Mouse (Mus musculus): ENCODE results near the gene Ttc13. TPM values are rescaled to one million over a fixed set of nuclear protein-coding genes. Genes with fewer than 3 reads are reported as not detected.

The Ttc13 gene
- polyA plus RNA-seq, 1 experiment from 2014 or later, result 70.9 TPM

Other genes starting within 250 kb of the Ttc13 start
- gene Cog2, start 201.2 kb downstream of the Ttc13 start, polyA plus RNA-seq (2014; fragmentation: Nextera tagmentation; extraction: Ambion mirVana), result 33.0 and 39.3 TPM in 2 replicates
- gene Agt, start 152.3 kb downstream of the Ttc13 start, polyA plus RNA-seq (2014; fragmentation: Nextera tagmentation; extraction: Ambion mirVana), result 0.25 and 0.26 TPM in 2 replicates
- gene Capn9, start 145.9 kb downstream of the Ttc13 start, polyA plus RNA-seq (2014; fragmentation: Nextera tagmentation; extraction: Ambion mirVana), result 0.09 and 0.15 TPM in 2 replicates
- gene 2310022B05Rik, start 58.6 kb downstream of the Ttc13 start, polyA plus RNA-seq (2014; fragmentation: Nextera tagmentation; extraction: Ambion mirVana), result 29.0 and 31.7 TPM in 2 replicates
- gene Arv1, start 156 bp upstream of the Ttc13 start, polyA plus RNA-seq (2014; fragmentation: Nextera tagmentation; extraction: Ambion mirVana), result 36.1 and 39.0 TPM in 2 replicates
- gene Fam89a, start 29.8 kb upstream of the Ttc13 start, polyA plus RNA-seq (2014; fragmentation: Nextera tagmentation; extraction: Ambion mirVana), result 0.21 and 0.32 TPM in 2 replicates
- 31.1 and 31.9 TPM in 2 replicates for gene Trim67, start 71.1 kb upstream of the Ttc13 start, polyA plus RNA-seq (2014; fragmentation: Nextera tagmentation; extraction: Ambion mirVana)
- 65.5 and 90.8 TPM in 2 replicates for gene Gnpat, start 141.1 kb upstream of the Ttc13 start, polyA plus RNA-seq (2014; fragmentation: Nextera tagmentation; extraction: Ambion mirVana)
- 21.4 and 24.2 TPM in 2 replicates for gene 2810004N23Rik, start 141.1 kb upstream of the Ttc13 start, polyA plus RNA-seq (2014; fragmentation: Nextera tagmentation; extraction: Ambion mirVana)
- 13.0 and 13.2 TPM in 2 replicates for gene Exoc8, start 175.7 kb upstream of the Ttc13 start, polyA plus RNA-seq (2014; fragmentation: Nextera tagmentation; extraction: Ambion mirVana)
- 9.8 and 11.7 TPM in 2 replicates for gene Sprtn, start 175.9 kb upstream of the Ttc13 start, polyA plus RNA-seq (2014; fragmentation: Nextera tagmentation; extraction: Ambion mirVana)
- gene Egln1, start 227.3 kb upstream of the Ttc13 start, polyA plus RNA-seq (2014; fragmentation: Nextera tagmentation; extraction: Ambion mirVana), result 24.5 and 25.1 TPM in 2 replicates

Measured in midbrain, embryonic 14.5 days (tissue).